Mouse (Mus musculus): ENCODE data around the gene Tbx3.

Gene Tbx3

GRCm38 (mm10) chr5:119708850-119709585, 38.5 kb downstream of the Tbx3 start:
- no peak for DNase-seq

GRCm38 (mm10) chr5:119709826-119710559, 39.5 kb downstream of the Tbx3 start:
- no peak for DNase-seq

GRCm38 (mm10) chr5:119710756-119711155, 40.3 kb downstream of the Tbx3 start:
- DNase-seq = no peak

GRCm38 (mm10) chr5:119711626-119712025, 41.2 kb downstream of the Tbx3 start:
- no peak for DNase-seq

- DNase-seq = peak; percentile 71
Observed at GRCm38 (mm10) chr5:119712679-119713246, 42.3 kb downstream of the Tbx3 start.

- DNase-seq = no peak
Observed at GRCm38 (mm10) chr5:119720471-119721265, 50.2 kb downstream of the Tbx3 start.

- DNase-seq = no peak
Observed at GRCm38 (mm10) chr5:119732978-119733377, 62.5 kb downstream of the Tbx3 start.
